Mouse (Mus musculus) induced T-regulatory cell, adult 2 months (primary cell): ENCODE measurements around the gene Iltifb.
"Not testable (repeated sequence)": the region's sequence is repeated elsewhere in the genome, so short reads cannot be mapped to it uniquely, and the experiment has no call there.

Source experiments
- DNase-seq: peaks from one replicate; pipeline ENCODE4 v3.0.0-alpha.2; 2012; ENCODE audit warnings: low read depth

The Iltifb gene

DNA sequence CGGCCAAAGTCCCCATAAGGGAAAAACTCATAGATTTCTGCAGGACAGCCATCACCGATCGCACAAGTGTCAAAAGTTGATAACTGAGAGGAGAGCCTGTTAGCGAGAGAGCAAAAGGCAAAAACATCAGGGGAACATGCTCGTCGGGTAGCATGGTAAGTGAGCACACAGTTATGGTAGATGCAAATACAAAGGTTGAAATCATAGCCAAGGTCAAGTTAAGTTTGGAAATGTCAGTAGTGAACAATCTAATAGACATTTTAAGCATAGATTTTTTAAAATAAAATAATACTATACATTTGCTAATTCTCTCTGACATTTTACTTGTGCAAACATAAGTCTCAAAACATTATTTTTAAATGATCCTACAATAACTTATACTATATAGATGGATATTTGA lies at the start of gene Iltifb:
Gene Iltifb (minus strand): TSS at position 101 of the 400 bp plus-strand sequence.
- DNase-seq, result no peak

- not testable (repeated sequence) for DNase-seq
Observed at GRCm38 (mm10) chr10:118343155-118343554, 48.3 kb upstream of the Iltifb start, which contains the start of gene Gm9046. TSS of gene Gm9046 (minus strand) at chr10:118343255.

DNA sequence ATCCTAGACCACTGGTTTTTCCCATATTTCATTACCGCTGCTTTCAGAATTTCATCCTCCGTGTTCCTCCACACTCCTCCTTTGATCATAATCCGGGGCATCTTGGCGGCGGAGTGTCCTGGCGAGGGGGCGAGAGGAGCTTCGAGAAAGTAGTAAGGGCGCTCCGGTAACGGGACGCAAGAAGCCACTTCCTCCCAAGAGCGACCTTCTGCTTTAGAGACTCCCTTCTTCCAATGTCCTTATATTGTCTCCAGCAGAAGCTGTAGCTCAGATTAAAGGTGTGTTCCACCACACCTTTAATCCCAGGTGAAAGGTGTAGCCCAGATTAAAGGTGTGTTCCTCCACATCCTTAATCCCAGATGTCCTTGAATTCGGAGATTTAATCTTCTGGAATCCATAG lies 42.9 kb upstream of the Iltifb start, which contains the start of gene Gm9045:
Gene Gm9045 (minus strand): TSS at position 101 of the 400 bp plus-strand sequence.
- DNase-seq, result not testable (repeated sequence)

DNA sequence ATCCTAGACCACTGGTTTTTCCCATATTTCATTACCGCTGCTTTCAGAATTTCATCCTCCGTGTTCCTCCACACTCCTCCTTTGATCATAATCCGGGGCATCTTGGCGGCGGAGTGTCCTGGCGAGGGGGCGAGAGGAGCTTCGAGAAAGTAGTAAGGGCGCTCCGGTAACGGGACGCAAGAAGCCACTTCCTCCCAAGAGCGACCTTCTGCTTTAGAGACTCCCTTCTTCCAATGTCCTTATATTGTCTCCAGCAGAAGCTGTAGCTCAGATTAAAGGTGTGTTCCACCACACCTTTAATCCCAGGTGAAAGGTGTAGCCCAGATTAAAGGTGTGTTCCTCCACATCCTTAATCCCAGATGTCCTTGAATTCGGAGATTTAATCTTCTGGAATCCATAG lies 37.5 kb upstream of the Iltifb start, which contains the start of gene Gm9044:
Gene Gm9044 (minus strand): TSS at position 101 of the 400 bp plus-strand sequence.
- DNase-seq, result not testable (repeated sequence)

GRCm38 (mm10) chr10:118326869-118327268 lies 32.0 kb upstream of the Iltifb start, which contains the start of gene Gm9040:
TSS of gene Gm9040 (minus strand) at chr10:118326969.
- DNase-seq, result not testable (repeated sequence)

GRCm38 (mm10) chr10:118319024-118319423 lies 24.2 kb upstream of the Iltifb start:
- no peak for DNase-seq

DNA sequence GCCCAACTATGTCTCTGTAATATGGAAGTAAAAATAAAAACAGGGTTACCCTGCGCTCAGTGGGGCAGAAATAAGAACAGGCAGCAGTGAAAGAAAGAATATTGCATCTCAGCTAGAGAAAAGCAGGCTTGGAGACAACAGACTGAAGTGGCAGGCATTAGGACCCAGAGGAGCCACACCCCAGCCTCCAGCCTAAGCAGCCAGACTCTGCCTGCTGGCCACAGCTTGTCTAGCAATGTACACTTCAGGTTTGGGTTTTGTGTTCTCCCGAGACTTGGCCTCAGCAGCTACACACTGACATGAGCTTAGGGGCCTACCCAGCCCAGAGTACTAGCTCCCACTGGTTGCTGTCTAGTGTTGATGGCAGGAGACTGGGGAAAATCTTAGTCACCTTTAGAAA lies 7.3 kb upstream of the Iltifb start:
- DNase-seq, result peak; percentile 16

DNA sequence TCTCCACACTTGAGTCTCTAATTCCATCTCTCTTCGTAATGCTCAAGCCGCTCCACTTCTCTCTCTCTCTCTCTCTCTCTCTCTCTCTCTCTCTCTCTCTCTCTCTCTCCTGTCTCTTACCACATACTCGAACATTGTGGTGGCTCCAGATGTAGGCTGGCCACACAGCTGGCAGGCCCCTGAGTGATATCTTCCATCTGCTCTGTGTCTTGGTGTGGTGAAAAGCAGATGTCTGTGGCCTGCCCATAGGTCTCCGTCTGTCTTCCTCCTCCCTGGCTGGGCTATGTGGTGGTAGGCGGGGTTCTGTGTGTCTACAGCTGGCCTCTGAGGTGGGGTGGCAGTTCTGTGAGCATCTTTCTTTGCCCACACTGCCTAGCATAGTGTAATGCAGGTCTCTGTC lies 11.8 kb downstream of the Iltifb start:
- not testable (repeated sequence) for DNase-seq

DNA sequence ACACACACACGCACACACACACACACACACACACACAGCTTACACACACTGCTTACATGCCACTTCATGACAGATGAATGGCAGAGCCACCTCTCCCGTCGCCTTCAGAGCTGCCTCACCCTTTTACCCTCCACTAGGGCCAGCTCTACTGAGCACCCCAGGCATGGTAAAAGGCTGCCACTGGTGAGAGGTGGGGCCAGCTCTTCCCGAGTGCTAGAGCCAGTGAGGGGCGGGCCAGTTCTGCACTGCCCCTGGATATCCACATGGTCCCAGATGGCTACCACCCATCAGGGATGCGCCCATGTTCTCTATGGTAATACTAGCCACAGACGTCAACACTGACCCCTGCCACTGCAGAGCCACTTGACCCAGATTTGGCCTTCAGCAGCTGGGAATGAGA lies 12.3 kb downstream of the Iltifb start:
- DNase-seq, result not testable (repeated sequence)

DNA sequence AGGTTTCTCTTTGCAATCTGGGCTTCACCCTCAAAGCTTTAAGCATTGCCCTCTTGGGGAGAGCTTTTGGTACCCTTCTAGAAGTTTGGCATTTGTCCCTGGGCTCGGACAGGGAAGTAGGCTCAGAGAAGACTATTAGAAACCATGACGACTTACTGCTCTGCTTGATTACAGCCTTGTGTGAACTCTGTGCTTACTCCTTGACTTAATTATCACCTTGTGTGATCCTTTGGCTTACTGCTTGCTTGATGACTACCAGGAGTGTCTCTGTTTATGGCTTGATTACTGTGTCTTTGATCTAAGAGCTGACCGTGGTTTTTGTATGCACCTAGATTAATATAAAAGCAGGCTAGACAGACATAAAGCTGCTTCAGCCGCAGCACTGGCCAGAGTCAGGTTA lies 16.8 kb downstream of the Iltifb start:
- DNase-seq, result not testable (repeated sequence)

GRCm38 (mm10) chr10:118271416-118271815 lies 23.4 kb downstream of the Iltifb start:
- DNase-seq, result not testable (repeated sequence)

DNA sequence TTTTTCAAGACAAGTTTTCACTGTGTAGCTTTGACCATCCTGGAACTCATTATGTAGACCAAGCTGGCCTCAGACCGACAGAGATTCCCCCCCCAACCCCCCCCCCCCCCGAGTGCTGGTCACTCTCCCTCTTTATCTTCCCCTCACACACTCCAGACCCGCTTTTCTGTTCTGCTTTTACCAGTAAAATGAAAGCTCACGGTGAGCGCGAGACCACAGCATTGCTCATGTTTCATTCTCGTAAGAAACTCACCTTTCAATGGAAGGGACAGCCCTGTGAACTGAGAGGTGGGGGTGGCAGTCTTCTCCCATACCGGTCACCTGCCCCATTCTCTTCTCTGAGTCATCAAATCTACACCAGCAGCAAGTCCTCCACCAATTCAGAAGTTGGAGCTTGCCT lies 26.0 kb downstream of the Iltifb start:
- DNase-seq, result not testable (repeated sequence)

DNA sequence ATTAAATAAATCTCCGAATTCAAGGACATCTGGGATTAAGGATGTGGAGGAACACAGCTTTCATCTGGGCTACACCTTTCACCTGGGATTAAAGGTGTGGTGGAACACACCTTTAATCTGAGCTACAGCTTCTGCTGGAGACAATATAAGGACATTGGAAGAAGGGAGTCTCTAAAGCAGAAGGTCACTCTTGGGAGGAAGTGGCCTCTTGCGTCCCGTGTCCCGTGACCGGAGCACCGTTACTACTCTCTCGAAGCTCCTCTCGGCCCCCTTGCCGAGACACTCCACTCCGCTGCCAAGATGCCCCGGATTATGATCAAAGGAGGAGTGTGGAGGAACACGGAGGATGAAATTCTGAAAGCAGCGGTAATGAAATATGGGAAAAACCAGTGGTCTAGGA lies 36.5 kb downstream of the Iltifb start, which contains the start of gene Gm32802:
Gene Gm32802 (plus strand): TSS at position 301 of the 400 bp plus-strand sequence.
- not testable (repeated sequence) for DNase-seq

GRCm38 (mm10) chr10:118250852-118251295 lies 44.0 kb downstream of the Iltifb start:
- peak; percentile 23 for DNase-seq

DNA sequence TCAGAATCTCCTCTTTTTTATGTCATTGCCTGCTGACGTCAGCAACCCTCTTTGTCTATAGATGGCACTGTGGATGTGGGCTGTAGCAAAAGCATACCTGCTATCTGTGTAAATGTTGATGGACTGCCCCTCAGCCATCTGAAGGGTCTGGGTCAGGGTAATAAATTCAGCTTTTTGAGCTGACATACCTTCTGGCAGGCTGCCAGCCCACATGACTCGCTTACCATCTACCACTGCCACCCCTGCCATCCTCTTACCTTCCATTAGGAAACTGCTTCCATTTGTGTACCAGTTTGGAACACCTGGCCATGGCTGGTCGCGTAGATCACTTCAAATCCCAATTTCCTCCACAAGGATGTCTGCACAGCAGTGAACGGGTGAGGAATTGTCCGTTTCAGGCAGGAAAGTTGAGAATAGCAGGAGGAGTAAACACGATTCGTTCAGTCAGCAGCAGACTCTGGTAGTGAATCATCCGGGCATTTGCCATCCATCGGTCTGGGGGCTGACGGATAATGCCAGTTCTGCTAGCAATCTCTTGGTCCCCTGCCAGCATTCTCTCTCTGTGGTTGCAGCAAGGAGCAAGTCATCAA lies 45.7 kb downstream of the Iltifb start:
- DNase-seq, result not testable (repeated sequence)

DNA sequence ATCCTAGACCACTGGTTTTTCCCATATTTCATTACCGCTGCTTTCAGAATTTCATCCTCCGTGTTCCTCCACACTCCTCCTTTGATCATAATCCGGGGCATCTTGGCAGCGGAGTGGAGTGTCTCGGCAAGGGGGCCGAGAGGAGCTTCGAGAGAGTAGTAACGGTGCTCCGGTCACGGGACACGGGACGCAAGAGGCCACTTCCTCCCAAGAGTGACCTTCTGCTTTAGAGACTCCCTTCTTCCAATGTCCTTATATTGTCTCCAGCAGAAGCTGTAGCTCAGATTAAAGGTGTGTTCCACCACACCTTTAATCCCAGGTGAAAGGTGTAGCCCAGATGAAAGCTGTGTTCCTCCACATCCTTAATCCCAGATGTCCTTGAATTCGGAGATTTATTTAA lies 54.2 kb downstream of the Iltifb start, which contains the start of gene Gm32717:
Gene Gm32717 (minus strand): TSS at position 101 of the 400 bp plus-strand sequence.
- DNase-seq, result not testable (repeated sequence)
